Mouse (Mus musculus) MEL (cell line): Measurements from ENCODE around the gene Nelfb. TPM values are rescaled to one million over a fixed set of nuclear protein-coding genes. Genes with fewer than 3 reads are reported as not detected.

Experiments used
- DNase-seq: peaks from one replicate; pipeline ENCODE4 v3.0.0; 2011; ENCODE audit warnings: low read depth, low spot score
- H3K27ac ChIP-seq: 2 replicates; pipeline ENCODE4 v1.5.1; 2012; ENCODE audit warnings: low read depth, mild to moderate bottlenecking, control low read depth, low read length, moderate library complexity; ENCODE audit not compliant: control insufficient read depth
- H3K27me3 ChIP-seq, 2 experiments: fragments of 150-350 bp in 1 of 2; sonication (generic) in 1 of 2; 2 replicates each; pipeline ENCODE4 v1.6.1; 2012; ENCODE audit warnings: low read length in 2 of 2, mild to moderate bottlenecking in 2 of 2, improper control_type of control experiment in 1 of 2, moderate library complexity in 1 of 2; ENCODE audit not compliant: insufficient read depth in 2 of 2, control insufficient read depth in 1 of 2
- H3K36me3 ChIP-seq, 2 experiments: 2 replicates each; pipeline ENCODE4 v1.6.1; 2012 to 2014; ENCODE audit warnings: low read length in 2 of 2, improper control_type of control experiment in 1 of 2, inconsistent platforms in 1 of 2, mild to moderate bottlenecking in 1 of 2; ENCODE audit not compliant: insufficient read depth in 2 of 2, control insufficient read depth in 1 of 2
- H3K4me1 ChIP-seq, 2 experiments: fragments of 150-350 bp in 1 of 2; sonication (generic) in 1 of 2; 2 replicates each; pipeline ENCODE4 v1.6.1; 2012; ENCODE audit warnings: low read length in 2 of 2, improper control_type of control experiment in 1 of 2, mild to moderate bottlenecking in 1 of 2; ENCODE audit not compliant: insufficient read depth in 2 of 2, control insufficient read depth in 1 of 2
- H3K4me3 ChIP-seq, 2 experiments: fragments of 150-350 bp in 1 of 2; sonication (generic) in 1 of 2; 2 replicates each; pipeline ENCODE4 v1.5.1; 2012; ENCODE audit warnings: low read depth in 2 of 2, low read length in 2 of 2, mild to moderate bottlenecking in 2 of 2, moderate library complexity in 2 of 2, control low read depth in 1 of 2, improper control_type of control experiment in 1 of 2; ENCODE audit not compliant: control insufficient read depth in 1 of 2, insufficient read depth in 1 of 2
- H3K79me2 ChIP-seq: 2 replicates; pipeline ENCODE4 v1.6.1; 2012; ENCODE audit warnings: mild to moderate bottlenecking, low read length, moderate library complexity; ENCODE audit not compliant: control insufficient read depth, poor library complexity, insufficient read depth
- H3K9ac ChIP-seq: 2 replicates; pipeline ENCODE4 v1.6.1; 2012; ENCODE audit warnings: low read depth, mild to moderate bottlenecking, control low read depth, low read length, moderate library complexity; ENCODE audit not compliant: control insufficient read depth, poor library complexity, severe bottlenecking
- H3K9me3 ChIP-seq: fragments of 150-350 bp; sonication (generic); replicated peaks from 2 replicates; pipeline ENCODE4 v1.6.1; 2012; ENCODE audit warnings: mild to moderate bottlenecking, low read length, improper control_type of control experiment, moderate library complexity; ENCODE audit not compliant: insufficient read depth
- BHLHE40 ChIP-seq: IDR thresholded peaks from 2 replicates; pipeline ENCODE4 v1.6.1; 2012; ENCODE audit warnings: low read depth, mild to moderate bottlenecking, inconsistent platforms, low read length, improper control_type of control experiment, borderline replicate concordance
- CHD1 ChIP-seq: IDR thresholded peaks from 2 replicates; pipeline ENCODE4 v1.6.1; 2012; ENCODE audit warnings: low read depth, mild to moderate bottlenecking, inconsistent platforms, low read length, improper control_type of control experiment
- CHD2 ChIP-seq: IDR thresholded peaks from 2 replicates; pipeline ENCODE4 v1.6.1; 2011; ENCODE audit warnings: low read length, improper control_type of control experiment
- E2F4 ChIP-seq: IDR thresholded peaks from 2 replicates; pipeline ENCODE4 v1.6.1; 2011; ENCODE audit warnings: low read depth, low read length, improper control_type of control experiment, borderline replicate concordance
- ELF1 ChIP-seq: IDR thresholded peaks from 2 replicates; pipeline ENCODE4 v1.6.1; 2014; ENCODE audit warnings: low read depth, mild to moderate bottlenecking, inconsistent platforms, low read length, improper control_type of control experiment, moderate library complexity
- EP300 ChIP-seq, 2 experiments: IDR thresholded peaks; 2 replicates each; pipeline ENCODE4 v1.6.1; 2011; ENCODE audit warnings: improper control_type of control experiment in 2 of 2, low read length in 2 of 2, low read depth in 1 of 2, mild to moderate bottlenecking in 1 of 2
- ETS1 ChIP-seq: IDR thresholded peaks from 2 replicates; pipeline ENCODE4 v1.6.1; 2012; ENCODE audit warnings: low read depth, mild to moderate bottlenecking, inconsistent platforms, low read length, improper control_type of control experiment, moderate library complexity
- GATA1 ChIP-seq: IDR thresholded peaks from 2 replicates; pipeline ENCODE4 v1.6.1; 2011; ENCODE audit warnings: low read depth, low read length, improper control_type of control experiment
- HCFC1 ChIP-seq: IDR thresholded peaks from 2 replicates; pipeline ENCODE4 v1.6.1; 2012; ENCODE audit warnings: low read depth, mild to moderate bottlenecking, inconsistent platforms, low read length, improper control_type of control experiment, moderate library complexity
- JUND ChIP-seq: IDR thresholded peaks from 2 replicates; pipeline ENCODE4 v1.6.1; 2011; ENCODE audit warnings: low read depth, mild to moderate bottlenecking, improper control_type of control experiment, low read length
- KAT2A ChIP-seq: conservative IDR thresholded peaks from 2 replicates; pipeline ENCODE4 v1.6.1; 2012; ENCODE audit warnings: low read depth, low read length, improper control_type of control experiment, inconsistent platforms
- MAFK ChIP-seq: IDR thresholded peaks from 2 replicates; pipeline ENCODE4 v1.6.1; 2011; ENCODE audit warnings: low read depth, mild to moderate bottlenecking, low read length, improper control_type of control experiment, borderline replicate concordance
- MAZ ChIP-seq: IDR thresholded peaks from 2 replicates; pipeline ENCODE4 v1.6.1; 2012; ENCODE audit warnings: low read depth, mild to moderate bottlenecking, inconsistent platforms, low read length, improper control_type of control experiment
- MEF2A ChIP-seq: IDR thresholded peaks from 2 replicates; pipeline ENCODE4 v1.6.1; 2014; ENCODE audit warnings: low read depth, mild to moderate bottlenecking, inconsistent platforms, low read length, improper control_type of control experiment; ENCODE audit not compliant: poor library complexity, insufficient replicate concordance, severe bottlenecking; ENCODE audit errors: extremely low read depth
- MXI1 ChIP-seq: IDR thresholded peaks from 2 replicates; pipeline ENCODE4 v1.6.1; 2011; ENCODE audit warnings: mild to moderate bottlenecking, low read depth, low read length, improper control_type of control experiment
- MYB ChIP-seq: IDR thresholded peaks from 2 replicates; pipeline ENCODE4 v1.6.1; 2011; ENCODE audit warnings: mild to moderate bottlenecking, low read depth, low read length, improper control_type of control experiment
- MYC ChIP-seq: IDR thresholded peaks from 2 replicates; pipeline ENCODE4 v1.6.1; 2011; ENCODE audit warnings: low read depth, mild to moderate bottlenecking, low read length, improper control_type of control experiment, moderate library complexity
- NRF1 ChIP-seq: IDR thresholded peaks from 2 replicates; pipeline ENCODE4 v1.6.1; 2014; ENCODE audit warnings: low read depth, mild to moderate bottlenecking, inconsistent platforms, low read length, improper control_type of control experiment, moderate library complexity; ENCODE audit not compliant: poor library complexity, insufficient read depth, severe bottlenecking
- POLR2A ChIP-seq, 2 experiments: IDR thresholded peaks; 2 replicates each; pipeline ENCODE4 v1.6.1; 2011 to 2012; ENCODE audit warnings: low read length in 2 of 2, mild to moderate bottlenecking in 2 of 2, control low read depth in 1 of 2, improper control_type of control experiment in 1 of 2, low read depth in 1 of 2, moderate library complexity in 1 of 2; ENCODE audit not compliant: control insufficient read depth in 1 of 2, insufficient read depth in 1 of 2, poor library complexity in 1 of 2
- POLR2AphosphoS2 ChIP-seq: IDR thresholded peaks from 2 replicates; pipeline ENCODE4 v1.6.1; 2011; ENCODE audit warnings: low read length, improper control_type of control experiment
- POLR2AphosphoS5 ChIP-seq: IDR thresholded peaks from 2 replicates; pipeline ENCODE4 v1.6.1; 2012; ENCODE audit warnings: low read depth, borderline replicate concordance, mild to moderate bottlenecking, inconsistent platforms, low read length, moderate library complexity, mixed read lengths
- RCOR1 ChIP-seq: IDR thresholded peaks from 2 replicates; pipeline ENCODE4 v1.6.1; 2012; ENCODE audit warnings: low read depth, mild to moderate bottlenecking, inconsistent platforms, low read length, improper control_type of control experiment
- SMC3 ChIP-seq: IDR thresholded peaks from 2 replicates; pipeline ENCODE4 v1.6.1; 2011; ENCODE audit warnings: low read depth, low read length, improper control_type of control experiment
- TAL1 ChIP-seq: IDR thresholded peaks from 2 replicates; pipeline ENCODE4 v1.6.1; 2012; ENCODE audit warnings: mild to moderate bottlenecking, inconsistent platforms, low read length, moderate library complexity, mixed read lengths
- TBP ChIP-seq: IDR thresholded peaks from 2 replicates; pipeline ENCODE4 v1.8.0; 2011; ENCODE audit warnings: low read depth, low read length, improper control_type of control experiment
- USF1 ChIP-seq: IDR thresholded peaks from 2 replicates; pipeline ENCODE4 v1.6.1; 2014; ENCODE audit warnings: low read depth, mild to moderate bottlenecking, inconsistent platforms, low read length, improper control_type of control experiment, moderate library complexity
- USF2 ChIP-seq, 2 experiments: IDR thresholded peaks; 2 replicates each; pipeline ENCODE4 v1.6.1; 2011 to 2012; ENCODE audit warnings: improper control_type of control experiment in 2 of 2, low read length in 2 of 2, borderline replicate concordance in 1 of 2, inconsistent platforms in 1 of 2, low read depth in 1 of 2, mild to moderate bottlenecking in 1 of 2; ENCODE audit not compliant: insufficient read depth in 1 of 2
- ZC3H11A ChIP-seq: IDR thresholded peaks from 2 replicates; pipeline ENCODE4 v1.6.1; 2012; ENCODE audit warnings: low read depth, mild to moderate bottlenecking, inconsistent platforms, low read length, improper control_type of control experiment
- ZNF384 ChIP-seq: IDR thresholded peaks from 2 replicates; pipeline ENCODE4 v1.6.1; 2012; ENCODE audit warnings: low read depth, mild to moderate bottlenecking, inconsistent platforms, low read length, improper control_type of control experiment
- polyA plus RNA-seq, 2 experiments: library from polyadenylated mRNA; stranded (reverse) in 1 of 2; unstranded in 1 of 2; fragments of >175 nt in 1 of 2; fragments of >200 nt in 1 of 2; gene quantifications; 2 replicates each; pipeline versions ENCODE4 v1.2.1 to v1.2.4; 2012; ENCODE audit warnings: low replicate concordance in 2 of 2, low read depth in 1 of 2; ENCODE audit not compliant: insufficient read length in 2 of 2, insufficient read depth in 1 of 2, missing spikeins in 1 of 2
- total RNA-seq: library from RNA; depleted of rRNA; stranded (reverse); fragments of 300-350 nt; gene quantifications from 2 replicates; pipeline ENCODE4 v1.2.3, GENCODE M21; 2012

Gene Nelfb
- total and polyA plus RNA-seq, 3 experiments: 62.9 to 83.5 TPM; not detected in 1

- Histone ChIP-seq H3K9me3 (no peaks in the 10 kb centered on the region), H3K4me3 (0 out of 4 replicates have a peak within 1 kb of the TSS, but pooled peaks of 1 of the 2 experiments have one; percentile 19), H3K27me3 (no peaks in the 10 kb centered on the region), H3K4me1 (peaks cover 6 to 29% of the 10 kb centered on the region in 2 experiments), H3K79me2 (no peaks in the 10 kb centered on the region), H3K36me3 (peaks cover 0 to 6% of the 10 kb centered on the region in 2 experiments; a peak in 2 of 4 replicates), H3K9ac (no peak within 1 kb of the TSS), H3K27ac (no peak within 1 kb of the TSS)
- TF ChIP-seq MYC (no peak), HCFC1 (no peak), KAT2A (no peak), POLR2A (IDR thresholded peaks at IDR 0.05; ENCODE audit: control insufficient read depth in 1 of 2, insufficient read depth in 1 of 2, low read depth in 1 of 2, low read length in 2 of 2, poor library complexity in 1 of 2) (no peak), CHD1 (no peak), POLR2AphosphoS5 (no peak), ELF1 (no peak), MXI1 (no peak), RCOR1 (no peak), ZNF384 (no peak), GATA1 (no peak), JUND (no peak), BHLHE40 (no peak), NRF1 (no peak), USF2 (IDR thresholded peaks at IDR 0.05; ENCODE audit: borderline replicate concordance in 1 of 2, insufficient read depth in 1 of 2, low read depth in 1 of 2, low read length in 2 of 2) (no peak)
- DNase-seq: no peak
Observed at GRCm38 (mm10) chr2:25234050-25234449, 22.8 kb upstream of the Nelfb start, which contains the start of gene Slc34a3. TSS of gene Slc34a3 (minus strand) at chr2:25234364.

- H3K36me3 ChIP-seq: peaks cover 0 to 8% of the 10 kb centered on the region in 2 experiments; a peak in 2 of 4 replicates
- no peaks in the 10 kb centered on the region; the same call in 1 of the 2 replicates for H3K79me2 ChIP-seq
- H3K9ac ChIP-seq: no peak overlapping the region
- peak; percentile 80 for DNase-seq
- H3K27me3 ChIP-seq: no peaks in the 10 kb centered on the region
- H3K4me3 ChIP-seq: 0 out of 4 replicates have a peak overlapping the region, but pooled peaks of 1 of the 2 experiments have one; percentile 19
- H3K4me1 ChIP-seq: peaks cover 9 to 31% of the 10 kb centered on the region in 2 experiments
- H3K27ac ChIP-seq: no peak overlapping the region
- H3K9me3 ChIP-seq: no peaks in the 10 kb centered on the region
- no peak for TF ChIP-seq USF1
- TF ChIP-seq MXI1: no peak
- TF ChIP-seq HCFC1: no peak
- TF ChIP-seq ZC3H11A: no peak
- TF ChIP-seq MAZ: no peak; the same call in 1 of the 2 replicates
- TF ChIP-seq ZNF384: no peak
- no peak for TF ChIP-seq MYB
- no peak for TF ChIP-seq CHD2
- TF ChIP-seq BHLHE40: no peak
- no peak for TF ChIP-seq MEF2A
- no peak for TF ChIP-seq USF2 (IDR thresholded peaks at IDR 0.05; ENCODE audit: borderline replicate concordance in 1 of 2, insufficient read depth in 1 of 2, low read depth in 1 of 2, low read length in 2 of 2)
- peak; percentile 79 for TF ChIP-seq TAL1
- no peak for TF ChIP-seq NRF1
- no peak for TF ChIP-seq TBP
- TF ChIP-seq MAFK: no peak
- TF ChIP-seq CHD1: no peak
- no peak for TF ChIP-seq SMC3
- TF ChIP-seq EP300 (IDR thresholded peaks at IDR 0.05; ENCODE audit: low read depth in 1 of 2, low read length in 2 of 2): peak; percentile 50 to 71
- TF ChIP-seq ETS1: peak; percentile 75
- TF ChIP-seq GATA1: no peak
- no peak for TF ChIP-seq E2F4
- no peak for TF ChIP-seq ELF1
- no peak for TF ChIP-seq POLR2AphosphoS2
- TF ChIP-seq RCOR1: 0 out of 2 replicates have a peak, but pooled peaks have one; percentile 27
Observed at GRCm38 (mm10) chr2:25233421-25233820, 22.1 kb upstream of the Nelfb start.
